Mouse (Mus musculus) gastrocnemius, adult 8-10 months (tissue): ENCODE data around the gene Papss2. TPM values are rescaled to one million over a fixed set of nuclear protein-coding genes. Genes with fewer than 3 reads are reported as not detected.
A peak's percentile ranks its signal among the peaks of the same experiment; 100 is the strongest.
"Not testable (repeated sequence)": the region's sequence is repeated elsewhere in the genome, so short reads cannot be mapped to it uniquely, and the experiment has no call there.

Source experiments
- DNase-seq, 2 experiments: peaks; one replicate each; pipeline ENCODE4 v3.0.0; 2022; ENCODE audit warnings: low spot score in 2 of 2
- total RNA-seq, 4 experiments: library from RNA; stranded (reverse); gene quantifications; 2 replicates each; pipeline ENCODE4 v1.2.4; 2022

Gene Papss2
- total RNA-seq, 4 experiments from 2014 or later = 2.3 to 5.7 (median 3.4) TPM

- DNase-seq = no peak
These were observed 42.0 kb downstream of the Papss2 start for GRCm38 (mm10) chr19:32637357-32638275.

GRCm38 (mm10) chr19:32638276-32638903, 42.8 kb downstream of the Papss2 start:
- DNase-seq = no peak

GRCm38 (mm10) chr19:32641535-32641934, 45.9 kb downstream of the Papss2 start:
- DNase-seq = no peak

GRCm38 (mm10) chr19:32641995-32642394, 46.4 kb downstream of the Papss2 start:
- no peak for DNase-seq

- no peak for DNase-seq
These were observed 48.1 kb downstream of the Papss2 start for GRCm38 (mm10) chr19:32643642-32644041.

- no peak for DNase-seq
These were observed 50.3 kb downstream of the Papss2 start for GRCm38 (mm10) chr19:32645939-32646338.

GRCm38 (mm10) chr19:32646382-32646781, 50.8 kb downstream of the Papss2 start:
- DNase-seq = no peak

GRCm38 (mm10) chr19:32648019-32648571, 52.5 kb downstream of the Papss2 start:
- no peak for DNase-seq

GRCm38 (mm10) chr19:32651046-32651445, 55.5 kb downstream of the Papss2 start:
- no peak for DNase-seq

GRCm38 (mm10) chr19:32653122-32653521, 57.5 kb downstream of the Papss2 start:
- DNase-seq = no peak

GRCm38 (mm10) chr19:32653630-32654362, 58.2 kb downstream of the Papss2 start:
- no peak for DNase-seq

GRCm38 (mm10) chr19:32659346-32659745, 63.8 kb downstream of the Papss2 start:
- no peak for DNase-seq

GRCm38 (mm10) chr19:32662936-32663335, 67.3 kb downstream of the Papss2 start:
- no peak for DNase-seq

GRCm38 (mm10) chr19:32665243-32665642, 69.7 kb downstream of the Papss2 start:
- DNase-seq = no peak

GRCm38 (mm10) chr19:32667830-32668229, 72.2 kb downstream of the Papss2 start:
- not testable (repeated sequence) for DNase-seq

- DNase-seq = no peak
These were observed 80.2 kb downstream of the Papss2 start for GRCm38 (mm10) chr19:32675766-32676165.

- DNase-seq = no peak
These were observed 85.3 kb downstream of the Papss2 start for GRCm38 (mm10) chr19:32680894-32681293.

GRCm38 (mm10) chr19:32683081-32683480, 87.5 kb downstream of the Papss2 start:
- DNase-seq = no peak

- DNase-seq = no peak
These were observed 92.1 kb downstream of the Papss2 start for GRCm38 (mm10) chr19:32687721-32688120.

- not testable (repeated sequence) for DNase-seq
These were observed 92.6 kb downstream of the Papss2 start for GRCm38 (mm10) chr19:32688227-32688626.

GRCm38 (mm10) chr19:32689724-32690123, 94.1 kb downstream of the Papss2 start:
- peak in 1 of 2 experiments; percentile 6 for DNase-seq

- DNase-seq = no peak
These were observed 101.1 kb downstream of the Papss2 start for GRCm38 (mm10) chr19:32696674-32697073.
